Mouse (Mus musculus) cortical plate, adult 2 months (tissue): ENCODE data around the gene Ampd3.

Experiments used
- CTCF ChIP-seq: fragments of 200-500 bp; IDR thresholded peaks from 2 replicates; pipeline ENCODE4 v1.5.1; 2011; ENCODE audit warnings: mild to moderate bottlenecking, control low read depth, low read length; ENCODE audit not compliant: insufficient read depth; ENCODE audit errors: extremely low read depth
- POLR2A ChIP-seq: fragments of 200-500 bp; IDR thresholded peaks from 2 replicates; pipeline ENCODE4 v1.6.1; 2011; ENCODE audit warnings: mild to moderate bottlenecking, low read length, control low read depth; ENCODE audit not compliant: insufficient read depth; ENCODE audit errors: extremely low read depth

DNA sequence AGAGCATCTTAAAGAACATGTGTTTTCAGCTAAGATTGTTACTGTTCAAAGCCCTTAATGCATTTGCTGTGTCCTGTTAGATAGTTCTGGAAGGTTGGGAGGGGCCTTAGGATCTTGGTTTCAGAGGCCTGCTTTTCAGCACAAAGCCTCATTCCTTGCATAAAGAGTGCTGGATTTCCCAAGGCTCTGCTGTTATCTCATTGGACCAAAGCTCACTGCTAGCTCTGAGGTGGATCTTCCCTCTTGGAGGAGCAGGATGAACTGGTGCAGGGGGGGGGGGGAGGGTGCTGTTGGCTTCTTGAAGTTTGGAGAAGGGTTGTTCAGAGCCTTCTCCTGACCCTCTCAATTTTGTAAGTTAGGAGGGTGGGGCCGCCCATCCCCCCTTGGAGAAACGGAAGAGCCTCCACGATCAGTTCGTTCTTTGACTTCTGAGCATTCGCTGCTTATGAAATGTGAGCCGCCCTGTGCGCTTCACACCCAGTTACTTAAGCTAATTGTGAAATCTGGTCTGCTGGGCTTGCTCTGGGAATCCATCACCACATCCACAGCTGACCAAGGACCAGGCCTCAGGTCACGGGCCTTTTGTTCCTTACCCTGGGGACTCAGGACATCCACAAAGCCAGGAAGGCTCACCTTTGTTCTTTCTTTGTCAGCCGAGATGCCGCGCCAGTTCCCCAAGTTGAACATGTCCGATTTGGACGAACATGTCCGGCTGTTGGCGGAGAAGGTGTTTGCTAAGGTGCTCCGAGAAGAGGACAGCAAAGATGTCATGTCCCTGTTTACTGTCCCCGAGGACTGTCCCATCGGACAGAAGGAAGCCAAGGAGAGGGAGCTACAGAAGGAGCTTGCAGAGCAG lies 9.4 kb downstream of the Ampd3 start:
- TF ChIP-seq CTCF (no peak), POLR2A (no peak)
